Mouse (Mus musculus) right cerebral cortex, postnatal 14 days (tissue): ENCODE measurements around the gene Zfp82.
A peak's percentile ranks its signal among the peaks of the same experiment; 100 is the strongest.
"Not testable (repeated sequence)": the region's sequence is repeated elsewhere in the genome, so short reads cannot be mapped to it uniquely, and the experiment has no call there.

ENCODE experiments used
- DNase-seq: peaks from one replicate; pipeline ENCODE4 v3.0.0; 2022

The Zfp82 gene

DNA sequence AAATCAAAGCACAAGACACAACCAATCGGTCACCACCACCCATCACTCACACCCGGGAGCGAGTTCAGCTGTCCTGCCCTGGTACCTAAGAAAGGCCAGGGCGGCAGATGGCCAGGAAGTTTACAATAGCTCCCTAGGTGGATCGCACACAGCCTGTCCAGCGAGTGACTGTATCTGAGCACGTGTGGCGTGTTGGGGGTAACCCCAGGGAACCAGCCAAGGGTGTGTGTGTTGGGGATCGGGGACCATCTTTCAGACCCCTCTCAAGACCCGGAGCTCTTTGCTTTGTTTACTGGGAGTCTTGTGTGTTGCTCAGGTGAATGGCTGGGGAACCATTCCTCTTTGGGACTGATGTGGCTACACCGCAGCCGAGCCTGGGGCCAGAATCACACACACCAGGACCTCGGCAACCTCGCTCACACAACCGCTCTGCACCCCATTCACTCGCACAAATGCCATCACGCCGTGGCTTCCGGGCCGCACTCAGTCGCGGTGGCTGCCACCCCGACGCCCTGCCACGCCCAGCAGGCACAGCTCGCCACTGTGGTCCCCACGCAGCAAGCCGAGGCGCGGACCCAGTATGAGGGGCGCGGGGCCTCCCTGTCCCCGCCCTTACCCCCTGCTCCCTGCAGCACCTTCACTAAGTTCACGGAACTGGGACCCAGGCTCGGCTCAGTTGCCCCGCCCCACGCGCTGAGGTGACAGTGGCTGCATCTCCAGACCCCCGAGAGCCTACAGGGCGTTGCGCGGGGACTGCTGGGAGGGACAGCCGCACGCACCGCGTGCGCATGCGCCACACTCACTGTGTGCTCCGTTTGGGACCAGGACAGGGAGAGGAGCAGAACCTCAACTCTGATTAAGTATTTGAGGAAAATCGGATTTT, at the start of gene Zfp82:
Gene Zfp82, minus strand, starts transcription at position 755 of the 883 bp plus-strand sequence.
- peak; percentile 79 for DNase-seq

DNA sequence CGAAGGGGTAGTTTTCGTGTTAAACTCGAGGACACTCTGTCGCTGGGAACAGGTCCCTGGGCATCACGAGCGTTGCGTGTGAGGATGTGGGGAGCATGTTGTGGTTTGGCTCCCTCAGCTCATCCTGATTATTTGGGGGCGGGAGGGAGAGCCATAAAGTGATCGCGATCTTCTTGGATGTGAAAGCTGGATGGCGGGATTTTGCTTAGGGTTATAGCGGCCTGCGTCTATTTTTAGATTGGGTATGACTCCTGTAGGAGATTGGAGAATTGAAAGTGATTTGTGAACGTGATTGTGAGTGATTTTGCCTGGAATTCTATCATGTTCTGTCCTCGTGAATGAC, 49.5 kb upstream of the Zfp82 start:
- no peak for DNase-seq

DNA sequence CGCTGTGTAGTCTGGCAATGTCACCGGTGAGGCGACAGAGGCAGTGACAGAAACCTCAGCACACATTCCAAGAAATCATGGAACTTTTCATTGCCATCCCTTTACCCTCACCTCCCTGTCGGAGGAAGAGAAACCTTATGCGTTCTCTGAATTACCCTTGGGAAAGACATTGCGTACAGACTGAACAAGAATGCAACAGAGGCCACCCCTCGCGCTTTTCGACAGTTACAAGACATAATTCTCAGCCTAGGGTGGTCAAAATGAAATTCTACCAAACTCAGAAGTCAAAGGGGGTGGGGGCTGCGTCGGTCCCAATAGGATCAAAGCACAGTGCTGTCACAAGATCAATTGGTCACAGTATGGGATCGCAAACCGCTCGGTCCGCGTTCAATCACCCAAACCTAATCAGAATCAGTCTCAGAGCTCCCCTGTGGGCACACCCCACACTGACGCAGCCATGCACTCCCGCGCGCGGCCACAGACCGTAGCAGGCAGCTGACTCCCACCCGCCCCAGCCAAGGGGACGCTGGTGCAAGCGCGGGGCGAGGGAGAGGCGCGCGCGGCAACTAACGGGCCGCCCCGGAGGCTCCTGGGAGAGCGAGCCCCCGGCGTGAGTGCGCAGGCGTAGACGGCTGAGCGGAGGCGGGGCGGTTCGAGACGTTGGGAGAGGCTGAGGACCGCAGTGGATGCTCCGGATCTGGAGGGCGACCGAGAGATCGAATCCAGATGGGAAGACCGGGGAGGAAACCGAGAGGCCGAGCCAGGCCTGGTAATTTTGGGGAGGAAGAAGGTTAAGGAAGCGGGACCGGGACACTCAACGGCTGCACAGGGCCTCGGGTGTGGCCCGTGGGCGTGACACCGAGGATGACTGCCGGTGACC, 48.8 kb upstream of the Zfp82 start, which contains the start of gene Zfp382:
Gene Zfp382, plus strand, starts transcription at position 635 of the 880 bp plus-strand sequence.
- DNase-seq, result peak; percentile 90

DNA sequence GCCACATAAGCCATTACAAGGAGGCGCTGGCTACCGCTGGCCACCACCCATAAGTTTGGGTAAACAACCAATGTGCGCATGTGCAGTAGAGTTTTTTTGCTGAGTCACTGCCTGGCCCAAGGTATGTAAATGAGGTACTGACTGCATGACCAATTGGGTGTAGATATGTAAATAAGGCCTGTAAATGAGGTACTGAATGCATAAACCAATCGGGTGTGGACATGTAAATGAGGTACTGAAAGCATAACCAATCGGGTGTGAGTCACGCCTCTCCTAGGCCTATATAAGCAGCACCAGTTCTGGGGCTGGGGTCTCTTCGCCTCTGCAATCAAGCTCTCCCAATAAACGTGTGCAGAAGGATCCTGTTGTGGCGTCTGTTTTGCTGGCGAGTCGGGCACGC, 45.2 kb upstream of the Zfp82 start:
- not testable (repeated sequence) for DNase-seq

GRCm38 (mm10) chr7:30116076-30116475, 43.4 kb upstream of the Zfp82 start:
- DNase-seq, result no peak

GRCm38 (mm10) chr7:30099297-30099696, 26.6 kb upstream of the Zfp82 start:
- peak; percentile 86 for DNase-seq

GRCm38 (mm10) chr7:30095551-30096125, 22.9 kb upstream of the Zfp82 start:
- DNase-seq, result no peak

DNA sequence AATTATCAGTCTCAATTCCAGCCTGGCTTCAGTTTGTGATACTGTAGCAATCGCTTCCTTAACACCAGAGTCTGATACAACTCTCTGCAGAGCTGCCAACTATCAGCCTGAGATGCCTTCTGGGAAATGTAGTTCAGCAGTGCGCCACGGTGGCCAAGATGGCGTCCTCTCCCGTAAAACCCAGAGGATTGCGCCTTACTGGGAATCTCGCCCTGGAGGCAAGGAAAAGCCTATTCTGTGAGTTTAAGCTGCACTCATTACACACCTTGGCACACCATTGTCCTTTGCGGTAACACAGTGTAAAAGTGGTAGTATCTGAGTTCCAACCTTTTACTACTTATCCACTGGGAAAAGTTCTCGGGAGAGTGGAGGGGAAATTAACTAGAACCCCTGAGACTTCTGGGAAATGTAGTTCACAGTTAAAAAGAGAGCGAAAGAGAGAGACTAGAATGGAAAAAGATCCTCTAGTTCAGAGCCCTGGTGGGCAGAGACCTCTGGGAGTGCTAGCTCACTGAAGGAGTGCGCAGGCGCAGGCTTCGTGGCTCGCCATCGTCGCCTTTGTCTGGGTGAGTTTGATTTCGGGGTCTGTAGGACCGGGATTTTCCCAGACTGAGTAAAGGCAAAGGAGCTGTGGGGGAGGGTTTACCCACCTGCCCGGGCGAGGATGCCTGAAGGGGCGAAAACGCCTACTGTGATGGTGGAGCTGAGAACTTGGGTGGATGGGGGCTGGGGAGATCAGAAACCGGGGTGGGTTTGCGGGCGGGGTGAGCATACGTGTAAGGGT, 22.1 kb upstream of the Zfp82 start, which contains the start of gene Zfp260:
Gene Zfp260, plus strand, starts transcription at position 132 of the 784 bp plus-strand sequence.
- DNase-seq, result peak; percentile 88

- DNase-seq, result no peak
Measured at GRCm38 (mm10) chr7:30093918-30094415, 21.3 kb upstream of the Zfp82 start.

DNA sequence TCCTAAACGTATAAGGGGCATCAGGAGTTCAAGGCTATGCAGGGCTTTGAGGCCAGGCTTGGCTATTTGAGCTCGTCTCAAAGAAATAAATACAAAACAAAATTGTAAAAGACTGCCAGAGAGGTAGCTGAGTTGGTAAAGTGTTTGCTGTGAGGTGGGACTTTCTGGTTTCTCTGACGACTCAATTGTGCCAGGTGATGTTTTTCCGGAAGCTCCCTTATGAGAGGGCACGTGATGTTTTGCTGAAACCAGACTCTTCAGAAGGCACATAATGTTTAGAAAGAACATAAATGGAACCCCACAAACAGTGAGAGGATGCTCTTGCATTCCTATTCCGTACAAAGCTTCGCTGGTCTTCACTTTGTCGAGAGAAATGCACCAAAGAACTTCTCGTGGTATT, 20.0 kb upstream of the Zfp82 start:
- no peak for DNase-seq

DNA sequence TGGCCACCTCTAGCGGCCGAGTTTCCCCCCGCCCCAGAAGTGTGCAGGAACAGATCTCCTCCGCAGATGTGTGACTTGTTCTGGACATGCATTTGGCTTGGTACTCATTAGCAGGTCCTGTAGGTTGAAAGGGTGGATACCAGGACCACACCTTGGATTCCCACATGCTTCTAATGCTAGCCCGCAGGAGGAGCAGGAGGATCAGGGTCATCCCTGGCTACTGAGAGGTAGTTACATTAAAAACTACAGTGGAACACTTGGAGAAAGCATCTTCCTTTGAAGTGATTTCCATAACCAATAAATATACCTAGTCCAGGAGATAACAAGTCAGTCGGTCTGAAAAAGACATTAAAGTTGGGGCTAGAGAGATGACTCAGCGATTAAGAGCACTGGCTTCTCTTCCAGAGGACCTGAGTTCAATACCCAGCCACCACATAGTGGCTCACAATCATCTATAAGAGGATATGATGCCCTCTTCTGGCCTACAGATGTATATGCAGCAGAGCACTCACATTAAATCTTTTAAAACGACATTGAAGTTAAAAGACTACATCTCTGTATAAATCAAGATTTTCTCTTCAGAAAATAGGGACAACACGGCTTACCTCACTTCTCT, 18.4 kb upstream of the Zfp82 start:
- DNase-seq, result no peak

- peak; percentile 91 for DNase-seq
Measured at GRCm38 (mm10) chr7:30090092-30090969, 17.6 kb upstream of the Zfp82 start, which contains the start of the genes Gm26920 and Zfp566. Gene Gm26920, minus strand, starts transcription at chr7:30090410. Gene Zfp566, minus strand, starts transcription at chr7:30090527.

GRCm38 (mm10) chr7:30089405-30089804, 16.7 kb upstream of the Zfp82 start:
- DNase-seq, result no peak

GRCm38 (mm10) chr7:30086524-30086923, 13.8 kb upstream of the Zfp82 start:
- peak; percentile 52 for DNase-seq

DNA sequence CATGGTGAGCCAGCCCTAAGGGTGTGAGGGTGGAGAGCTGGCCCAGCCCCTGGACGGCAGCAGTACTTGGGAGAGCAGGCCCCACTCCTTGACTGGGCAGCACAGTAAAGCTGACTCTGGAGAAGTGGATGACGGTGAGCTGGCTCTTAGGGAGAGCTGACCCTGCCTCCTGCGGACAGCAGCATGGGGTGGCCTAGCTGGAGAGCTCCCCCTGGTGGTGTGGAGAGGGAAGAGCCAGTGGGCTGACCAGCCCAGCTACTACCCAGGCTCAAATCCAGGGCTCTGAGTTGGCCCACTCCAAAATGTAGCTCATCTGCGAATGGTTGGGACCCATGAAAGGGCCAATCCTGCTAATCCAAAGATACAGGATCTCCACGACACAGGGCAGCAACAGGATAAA, 8.1 kb downstream of the Zfp82 start:
- no peak for DNase-seq

DNA sequence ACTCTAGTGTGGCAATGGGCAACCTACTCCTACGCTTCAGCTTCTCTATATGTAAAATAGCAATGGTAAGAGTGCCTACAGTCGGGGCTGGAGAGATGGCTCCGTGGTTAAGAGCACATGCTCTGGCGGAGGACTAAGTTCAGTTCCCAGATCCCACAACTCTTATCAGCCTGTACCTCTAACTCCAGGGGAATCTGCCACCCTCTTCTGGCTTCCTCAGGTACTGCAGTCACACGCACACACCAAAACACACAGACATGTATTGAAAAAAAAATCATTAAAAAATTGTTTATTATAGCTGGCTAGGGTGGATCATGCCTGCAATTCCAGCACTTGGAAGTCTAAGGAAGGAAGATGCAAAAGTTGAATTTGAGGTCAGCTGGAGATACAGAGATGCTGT, 10.2 kb downstream of the Zfp82 start:
- peak; percentile 23 for DNase-seq

DNA sequence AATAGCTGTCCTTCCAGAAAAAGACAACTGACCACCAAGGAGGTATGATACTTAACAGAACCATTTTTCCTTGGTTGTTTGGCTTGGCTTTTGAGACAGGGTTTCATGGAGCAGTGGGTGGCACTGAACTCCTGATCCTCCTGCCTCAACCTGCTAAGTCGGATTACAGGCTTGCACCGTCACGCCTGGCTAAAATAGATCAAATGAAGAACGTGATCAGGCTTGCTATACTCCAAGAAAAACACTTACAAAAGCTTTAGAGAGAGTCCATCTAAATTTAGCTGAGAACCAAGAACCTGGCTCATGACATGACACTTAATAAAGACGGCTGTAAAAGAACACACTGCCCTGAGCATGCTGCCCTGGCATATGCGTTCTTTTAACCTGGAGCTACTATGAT, 12.4 kb downstream of the Zfp82 start:
- no peak for DNase-seq

GRCm38 (mm10) chr7:30053591-30053990, 19.1 kb downstream of the Zfp82 start:
- no peak for DNase-seq

- peak; percentile 84 for DNase-seq
Measured at GRCm38 (mm10) chr7:30050882-30051548, 21.7 kb downstream of the Zfp82 start, which contains the start of gene Zfp14. Gene Zfp14, minus strand, starts transcription at chr7:30051380.

DNA sequence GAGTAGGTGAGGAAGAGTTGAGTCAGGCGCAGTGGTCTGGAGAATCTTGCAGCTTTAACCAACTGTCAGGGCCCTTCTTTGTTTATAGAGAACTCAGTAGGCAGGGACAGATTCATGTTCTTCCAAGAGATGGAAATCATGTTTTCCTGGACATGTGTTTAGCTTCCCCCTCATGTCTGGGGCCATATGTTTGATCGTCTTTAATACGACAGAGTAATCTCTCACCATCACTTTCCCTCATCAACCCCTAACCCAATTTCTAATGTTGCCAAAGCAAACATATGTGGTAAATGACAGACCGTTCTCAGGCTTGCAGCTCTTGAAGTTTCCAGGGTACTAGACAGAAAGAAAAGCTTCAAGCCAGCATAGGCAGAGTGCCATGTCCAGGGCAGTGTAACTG, 24.6 kb downstream of the Zfp82 start:
- no peak for DNase-seq
